Comparison of ENCODE assay signal across 8 mouse cellular contexts in the genomic region with DNA sequence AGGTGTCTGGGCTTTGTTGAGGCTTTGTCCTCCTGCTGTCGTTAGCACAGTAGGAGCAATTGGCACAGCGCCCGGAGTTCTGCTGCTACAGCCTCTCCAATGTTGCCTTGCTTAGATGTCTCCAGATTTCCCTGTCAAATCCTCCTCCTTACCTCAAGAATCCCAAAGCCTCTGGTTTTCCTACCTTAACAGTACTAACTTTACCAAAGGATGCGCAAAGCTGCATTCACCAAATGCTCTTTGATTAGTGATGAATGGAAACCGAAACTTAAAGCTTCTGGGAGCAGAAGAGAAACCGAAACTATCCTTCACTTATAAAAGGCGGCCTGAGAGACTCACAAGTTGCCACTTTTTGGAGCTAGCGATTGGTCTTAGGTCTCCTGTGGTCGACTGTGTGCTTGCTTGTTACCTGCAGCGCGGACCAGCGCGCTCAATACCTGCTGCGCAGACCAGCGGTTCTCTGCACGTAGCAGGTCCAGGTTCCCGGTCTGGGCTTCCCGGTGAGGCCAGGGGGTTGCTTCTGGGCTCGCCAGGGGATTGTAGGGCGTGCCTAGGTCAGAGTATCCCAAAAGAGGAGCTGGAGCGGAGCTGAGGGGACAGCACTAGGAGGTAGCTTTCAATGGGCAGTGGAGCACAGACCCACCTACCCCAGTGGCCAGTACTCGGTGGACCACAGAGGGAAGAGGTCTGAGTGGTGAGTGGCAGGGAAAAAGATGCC. TPM values are rescaled to one million over a fixed set of nuclear protein-coding genes. Genes with fewer than 3 reads are reported as not detected.
DNase-seq lines count a peak whose midpoint lies in the region; ATAC-seq lines count a peak whose summit lies in the region.

Gene Ddx60 (plus strand): TSS at position 311 of the 718 bp plus-strand sequence.

- H3K36me3 ChIP-seq in heart, embryonic 14.5 days (ENCODE audit: control insufficient read depth, insufficient read depth, low read length): no peaks in the 10 kb centered on the region
- no peaks in the 10 kb centered on the region for H3K36me3 ChIP-seq in liver, embryonic 11.5 days (ENCODE audit: control insufficient read depth, insufficient read depth, low read length)
- no peaks in the 10 kb centered on the region for H3K36me3 ChIP-seq in stomach, embryonic 14.5 days (ENCODE audit: control insufficient read depth, insufficient read depth, low read length)

- peak within 1 kb of the TSS; percentile 78 to 81 for H3K4me3 ChIP-seq in heart, embryonic 14.5 days (ENCODE audit: control insufficient read depth in 1 of 2, insufficient read depth in 1 of 2, low read depth in 1 of 2, low read length in 2 of 2)
- peak within 1 kb of the TSS; percentile 58 for H3K4me3 ChIP-seq in liver, embryonic 11.5 days (ENCODE audit: low read depth, low read length)
- H3K4me3 ChIP-seq in stomach, embryonic 14.5 days (ENCODE audit: low read depth, low read length): peak within 1 kb of the TSS; percentile 51

- peak; percentile 64 for ATAC-seq in erythroid progenitor cell, adult 5-6 weeks (replicated peaks; ENCODE audit: low FRiP score, poor library complexity, severe bottlenecking)
- peak; percentile 65 for ATAC-seq in heart, embryonic 14.5 days (ENCODE audit: insufficient number of reproducible peaks, insufficient read depth, low FRiP score, low read depth)
- ATAC-seq in liver, embryonic 11.5 days (replicated peaks; ENCODE audit: low FRiP score): peak; percentile 29; the same call in 1 of the 2 replicates
- peak; percentile 42; the same call in 1 of the 2 replicates for ATAC-seq in stomach, embryonic 14.5 days (ENCODE audit: insufficient number of reproducible peaks, insufficient read depth, low FRiP score, low read depth)

- no peaks in the 10 kb centered on the region for H3K27me3 ChIP-seq in heart, embryonic 14.5 days (ENCODE audit: control insufficient read depth, insufficient read depth, low read length)
- H3K27me3 ChIP-seq in liver, embryonic 11.5 days (replicated peaks; ENCODE audit: control insufficient read depth, insufficient read depth, low read length): no peaks in the 10 kb centered on the region
- no peaks in the 10 kb centered on the region for H3K27me3 ChIP-seq in stomach, embryonic 14.5 days (ENCODE audit: control insufficient read depth, insufficient read depth, low read length)

- H3K9me3 ChIP-seq in heart, embryonic 14.5 days (ENCODE audit: control insufficient read depth, low read length): no peaks in the 10 kb centered on the region
- no peaks in the 10 kb centered on the region for H3K9me3 ChIP-seq in liver, embryonic 11.5 days (ENCODE audit: control insufficient read depth, low read length)
- H3K9me3 ChIP-seq in stomach, embryonic 14.5 days (ENCODE audit: control insufficient read depth, low read depth, low read length): no peaks in the 10 kb centered on the region

- H3K4me1 ChIP-seq in heart, embryonic 14.5 days (ENCODE audit: control insufficient read depth in 2 of 2, insufficient read depth in 2 of 2, low read length in 2 of 2): peaks cover 12 to 35% of the 10 kb centered on the region in 2 experiments
- H3K4me1 ChIP-seq in liver, embryonic 11.5 days (replicated peaks; ENCODE audit: control insufficient read depth, insufficient read depth, low read length): no peaks in the 10 kb centered on the region
- no peaks in the 10 kb centered on the region for H3K4me1 ChIP-seq in stomach, embryonic 14.5 days (ENCODE audit: control insufficient read depth, insufficient read depth, low read length)

- 6% methylated on average over 22 of the region's 22 CpGs for WGBS in heart, embryonic 14.5 days
- 11% methylated on average over 22 of the region's 22 CpGs for WGBS in liver, embryonic 11.5 days
- WGBS in stomach, embryonic 14.5 days: 7% methylated on average over 22 of the region's 22 CpGs

- H3K27ac ChIP-seq in heart, embryonic 14.5 days (replicated peaks in 1 of 2; ENCODE audit: control insufficient read depth in 1 of 2, insufficient read depth in 1 of 2, low read depth in 2 of 2, low read length in 2 of 2): peak within 1 kb of the TSS; percentile 93 to 96
- no peak within 1 kb of the TSS for H3K27ac ChIP-seq in liver, embryonic 11.5 days (ENCODE audit: low read depth, low read length)
- H3K27ac ChIP-seq in stomach, embryonic 14.5 days (ENCODE audit: low read length): no peak within 1 kb of the TSS

- DNase-seq in CD4-positive helper T cell, adult 2 months (ENCODE audit: low read depth, low spot score): peak; percentile 86
- peak; percentile 73 for DNase-seq in brain, adult 2 months (ENCODE audit: low read depth, low spot score)
- DNase-seq in kidney, postnatal 10 days: peak; percentile 87
- peak; percentile 40 for DNase-seq in liver, embryonic 11.5 days (ENCODE audit: low spot score)
- peak; percentile 89 for DNase-seq in naive thymus-derived CD4-positive, alpha-beta T cell, adult 2 months (ENCODE audit: low read depth)

- peak within 1 kb of the TSS; percentile 94 for H3K9ac ChIP-seq in heart, embryonic 14.5 days (ENCODE audit: low read length)
- peak within 1 kb of the TSS; percentile 53 for H3K9ac ChIP-seq in liver, embryonic 11.5 days (ENCODE audit: low read depth, low read length)
- peak within 1 kb of the TSS; percentile 29 for H3K9ac ChIP-seq in stomach, embryonic 14.5 days (replicated peaks; ENCODE audit: low read depth, low read length)

- peak within 1 kb of the TSS; percentile 91 for H3K4me2 ChIP-seq in heart, embryonic 14.5 days (ENCODE audit: low read length)
- H3K4me2 ChIP-seq in liver, embryonic 11.5 days: peak within 1 kb of the TSS; percentile 73
- peak within 1 kb of the TSS; percentile 83 for H3K4me2 ChIP-seq in stomach, embryonic 14.5 days (replicated peaks; ENCODE audit: low read depth, low read length)

RNA-seq across cellular contexts. Expression of gene Ddx60, which starts in this region (rescaled TPM):
- total RNA-seq in erythroid progenitor cell, adult 5-6 weeks (2015; ENCODE audit: low replicate concordance): 2.1 and 2.5 TPM in 2 replicates
- 3.2 and 3.7 TPM in 2 replicates for total RNA-seq in erythroid progenitor cell, adult 5-6 weeks (2017; ENCODE audit: low replicate concordance)
- 3.0 and 4.0 TPM in 2 replicates for polyA plus RNA-seq in heart, embryonic 14.5 days (2014; fragmentation: Nextera tagmentation; extraction: Ambion mirVana)
- 0.63 and 0.69 TPM in 2 replicates for polyA plus RNA-seq in liver, embryonic 11.5 days (2014; fragmentation: Nextera tagmentation; extraction: Ambion mirVana)
- polyA plus RNA-seq in stomach, embryonic 14.5 days (2014; fragmentation: Nextera tagmentation; extraction: Ambion mirVana): 1.2 and 1.4 TPM in 2 replicates

Comparison
In these comparisons a context has a peak if more than half of its experiments do, and no peak if none do; other contexts are left out.
1. Peak in DNase-seq, ATAC-seq, H3K4me3 ChIP-seq, H3K9ac ChIP-seq and H3K4me2 ChIP-seq in liver, embryonic 11.5 days; RNA of the gene not detected or under 1 TPM.
2. H3K27ac ChIP-seq: peak in heart, embryonic 14.5 days (2 of 2); none in liver, embryonic 11.5 days (single experiment) and stomach, embryonic 14.5 days (single experiment).
3. H3K9ac ChIP-seq: peak in every context shown above with its lines; median percentile 94 in heart, embryonic 14.5 days; 53 in liver, embryonic 11.5 days; 29 in stomach, embryonic 14.5 days.
4. Peak in every context shown above with its lines, with median percentiles within 50 percentile points of each other: DNase-seq, ATAC-seq, H3K4me2 ChIP-seq and H3K4me3 ChIP-seq.